Mouse (Mus musculus) forebrain, embryonic 10.5 days (tissue): Measurements from ENCODE around the gene Rps6ka5. TPM values are rescaled to one million over a fixed set of nuclear protein-coding genes. Genes with fewer than 3 reads are reported as not detected.

Experiments
- DNase-seq: peaks from one replicate; pipeline ENCODE4 v3.0.0-alpha.2; 2017; ENCODE audit warnings: low spot score; ENCODE audit errors: extremely low spot score
- H3K27ac ChIP-seq: fragments of 300-500 bp; sonication (generic); 2 replicates; pipeline ENCODE4 v1.5.1; 2016; ENCODE audit warnings: mild to moderate bottlenecking
- H3K27me3 ChIP-seq: fragments of 300-500 bp; sonication (generic); 2 replicates; pipeline ENCODE4 v1.6.1; 2016; ENCODE audit warnings: mild to moderate bottlenecking; ENCODE audit not compliant: poor library complexity, severe bottlenecking
- H3K36me3 ChIP-seq: fragments of 300-500 bp; sonication (generic); replicated peaks from 2 replicates; pipeline ENCODE4 v1.6.1; 2016; ENCODE audit warnings: mild to moderate bottlenecking, moderate library complexity
- H3K4me1 ChIP-seq: fragments of 300-500 bp; sonication (generic); 2 replicates; pipeline ENCODE4 v1.6.1; 2016
- H3K4me3 ChIP-seq: fragments of 300-500 bp; sonication (generic); 2 replicates; pipeline ENCODE4 v1.5.1; 2016; ENCODE audit warnings: mild to moderate bottlenecking, moderate library complexity
- H3K9me3 ChIP-seq: fragments of 300-500 bp; sonication (generic); 2 replicates; pipeline ENCODE4 v1.6.1; 2016; ENCODE audit warnings: mild to moderate bottlenecking, moderate library complexity
- WGBS: fragments of 180-500 bp; shearing (Covaris S2); methylation state at CpG from one replicate; pipeline ENCODE4 v1.1.7; 2016; 5-methylcytosine and 5-hydroxymethylcytosine counted together
- polyA plus RNA-seq: library from polyadenylated mRNA; unstranded; fragments of >200 nt; fragmentation: Nextera tagmentation; extraction: Ambion mirVana; gene quantifications from 2 replicates; pipeline ENCODE4 v1.2.1, GENCODE M21; 2016

Rps6ka5 gene
- polyA plus RNA-seq = 2.7 and 2.8 TPM in 2 replicates

GRCm38 (mm10) chr12:100726651-100727050 is at the start of gene Rps6ka5:
Rps6ka5 (minus strand) TSS chr12:100726983.
- H3K9me3 ChIP-seq = no peaks in the 10 kb centered on the region
- H3K27ac ChIP-seq = no peak within 1 kb of the TSS
- 92% methylated on average over 4 of the region's 4 CpGs for WGBS
- peaks cover 20% of the 10 kb centered on the region for H3K4me1 ChIP-seq
- no peak for DNase-seq
- H3K4me3 ChIP-seq = peak within 1 kb of the TSS; percentile 75
- H3K27me3 ChIP-seq = no peaks in the 10 kb centered on the region
- no peaks in the 10 kb centered on the region for H3K36me3 ChIP-seq

- 84% methylated on average over 8 of the region's 8 CpGs for WGBS
- no peak for DNase-seq
- H3K27ac ChIP-seq = no peak overlapping the region
- no peaks in the 10 kb centered on the region for H3K9me3 ChIP-seq
- H3K4me3 ChIP-seq = no peak overlapping the region
- H3K36me3 ChIP-seq = no peaks in the 10 kb centered on the region
- peaks cover 13% of the 10 kb centered on the region; the same call in 1 of the 2 replicates for H3K4me1 ChIP-seq
- H3K27me3 ChIP-seq = no peaks in the 10 kb centered on the region
Measured at GRCm38 (mm10) chr12:100775911-100776581, 49.3 kb upstream of the Rps6ka5 start.

GRCm38 (mm10) chr12:100775291-100775690 is 48.5 kb upstream of the Rps6ka5 start:
- H3K27me3 ChIP-seq = no peaks in the 10 kb centered on the region
- H3K36me3 ChIP-seq = no peaks in the 10 kb centered on the region
- H3K27ac ChIP-seq = no peak overlapping the region
- no peaks in the 10 kb centered on the region for H3K9me3 ChIP-seq
- DNase-seq = no peak
- no peak overlapping the region for H3K4me3 ChIP-seq
- H3K4me1 ChIP-seq = peaks cover 13% of the 10 kb centered on the region; the same call in 1 of the 2 replicates

- no peaks in the 10 kb centered on the region for H3K27me3 ChIP-seq
- peaks cover 13% of the 10 kb centered on the region; the same call in 1 of the 2 replicates for H3K4me1 ChIP-seq
- H3K27ac ChIP-seq = no peak overlapping the region
- H3K4me3 ChIP-seq = no peak overlapping the region
- H3K9me3 ChIP-seq = no peaks in the 10 kb centered on the region
- no peaks in the 10 kb centered on the region for H3K36me3 ChIP-seq
- WGBS = 84% methylated on average over 7 of the region's 7 CpGs
- no peak for DNase-seq
Measured at GRCm38 (mm10) chr12:100774756-100775155, 48.0 kb upstream of the Rps6ka5 start.

- no peaks in the 10 kb centered on the region for H3K36me3 ChIP-seq
- WGBS = 66% methylated on average over 7 of the region's 7 CpGs
- H3K9me3 ChIP-seq = no peaks in the 10 kb centered on the region
- no peak overlapping the region for H3K27ac ChIP-seq
- no peak for DNase-seq
- H3K4me3 ChIP-seq = no peak overlapping the region
- no peaks in the 10 kb centered on the region for H3K27me3 ChIP-seq
- H3K4me1 ChIP-seq = no peaks in the 10 kb centered on the region
Measured at GRCm38 (mm10) chr12:100772230-100772984, 45.6 kb upstream of the Rps6ka5 start.

- Histone ChIP-seq H3K4me3 (no peak overlapping the region), H3K27me3 (no peaks in the 10 kb centered on the region), H3K9me3 (no peaks in the 10 kb centered on the region), H3K27ac (no peak overlapping the region), H3K4me1 (no peaks in the 10 kb centered on the region), H3K36me3 (no peaks in the 10 kb centered on the region)
- 90% methylated on average over 3 of the region's 3 CpGs for WGBS
- DNase-seq = no peak
Measured at GRCm38 (mm10) chr12:100770765-100771164, 44.0 kb upstream of the Rps6ka5 start.

DNA sequence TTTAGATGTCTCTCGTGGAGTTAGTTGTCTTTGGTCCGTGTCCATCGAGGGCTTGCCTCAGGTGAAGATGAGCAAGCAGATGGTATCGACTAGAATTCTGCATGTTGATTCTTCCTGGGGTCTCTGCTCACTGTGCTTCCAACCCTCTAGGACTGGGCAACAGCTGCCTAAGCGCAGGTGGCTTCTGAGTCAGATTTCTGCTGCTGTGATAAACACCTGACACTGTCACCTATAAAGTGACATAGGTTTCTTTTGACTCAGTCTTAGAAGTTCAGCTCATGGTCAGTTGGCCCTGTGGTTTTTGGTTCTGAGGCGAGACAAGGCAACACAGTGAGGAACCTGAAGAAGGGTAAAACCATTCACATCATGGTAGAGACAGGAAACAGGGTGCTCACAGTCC is 43.1 kb upstream of the Rps6ka5 start:
- Histone ChIP-seq H3K4me3 (no peak overlapping the region), H3K27ac (no peak overlapping the region), H3K9me3 (no peaks in the 10 kb centered on the region), H3K4me1 (no peaks in the 10 kb centered on the region), H3K36me3 (no peaks in the 10 kb centered on the region), H3K27me3 (no peaks in the 10 kb centered on the region)
- DNase-seq = no peak
- WGBS = 92% methylated on average over 6 of the region's 6 CpGs

GRCm38 (mm10) chr12:100764329-100765018 is 37.7 kb upstream of the Rps6ka5 start:
- 80% methylated on average over 13 of the region's 13 CpGs for WGBS
- no peak for DNase-seq
- no peak overlapping the region for H3K27ac ChIP-seq
- H3K4me3 ChIP-seq = no peak overlapping the region
- H3K4me1 ChIP-seq = peaks cover 5% of the 10 kb centered on the region; the same call in 1 of the 2 replicates
- no peaks in the 10 kb centered on the region for H3K27me3 ChIP-seq
- no peaks in the 10 kb centered on the region for H3K36me3 ChIP-seq
- H3K9me3 ChIP-seq = no peaks in the 10 kb centered on the region

DNA sequence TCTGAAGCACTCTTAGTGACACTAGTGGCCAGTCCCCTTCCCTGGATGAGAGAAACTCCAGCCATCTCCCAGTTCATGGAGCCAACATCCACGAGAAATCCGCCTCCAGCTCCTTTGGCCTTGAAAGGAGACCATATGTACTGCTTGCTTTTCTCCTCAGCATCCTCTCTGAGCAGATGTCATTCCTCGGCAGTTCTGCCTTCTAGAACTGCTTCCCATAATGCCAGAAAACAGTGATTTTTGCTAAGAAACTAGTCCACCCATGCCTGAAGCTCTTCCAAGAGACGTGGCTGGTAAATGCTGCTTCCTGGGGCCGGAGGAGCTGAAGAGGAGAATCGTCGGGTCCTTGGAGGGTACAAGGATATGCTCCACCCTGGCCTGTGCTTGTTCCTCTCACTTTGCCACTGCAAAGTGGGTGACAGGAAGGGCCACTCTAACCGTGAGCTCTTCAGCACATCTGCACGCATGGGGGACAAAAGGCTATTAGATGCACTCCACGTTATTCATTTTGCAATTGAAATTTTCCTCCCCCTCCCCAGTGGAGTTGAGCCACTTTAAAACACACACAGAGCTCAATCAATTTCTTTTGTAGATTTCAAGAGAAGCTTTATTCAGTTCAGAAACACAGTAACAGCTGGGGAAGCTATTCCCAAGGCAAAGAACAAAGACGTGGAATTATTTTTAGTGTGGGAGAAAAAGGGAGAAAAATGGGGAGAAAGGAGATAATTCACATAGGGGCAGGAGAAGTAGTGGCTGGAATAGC is 36.1 kb upstream of the Rps6ka5 start:
- no peaks in the 10 kb centered on the region for H3K36me3 ChIP-seq
- H3K27ac ChIP-seq = no peak overlapping the region
- no peak overlapping the region for H3K4me3 ChIP-seq
- WGBS = 74% methylated on average over 11 of the region's 11 CpGs
- no peak for DNase-seq
- H3K27me3 ChIP-seq = no peaks in the 10 kb centered on the region
- H3K4me1 ChIP-seq = peaks cover 5% of the 10 kb centered on the region; the same call in 1 of the 2 replicates
- H3K9me3 ChIP-seq = no peaks in the 10 kb centered on the region

GRCm38 (mm10) chr12:100757427-100757826 is 30.6 kb upstream of the Rps6ka5 start:
- WGBS = 38% methylated on average over 4 of the region's 4 CpGs
- DNase-seq = no peak
- H3K9me3 ChIP-seq = no peaks in the 10 kb centered on the region
- H3K4me1 ChIP-seq = no peaks in the 10 kb centered on the region
- H3K4me3 ChIP-seq = no peak overlapping the region
- H3K27ac ChIP-seq = no peak overlapping the region
- no peaks in the 10 kb centered on the region for H3K36me3 ChIP-seq
- no peaks in the 10 kb centered on the region for H3K27me3 ChIP-seq

GRCm38 (mm10) chr12:100753716-100754115 is 26.9 kb upstream of the Rps6ka5 start:
- H3K27ac ChIP-seq = no peak overlapping the region
- no peak overlapping the region for H3K4me3 ChIP-seq
- DNase-seq = no peak
- H3K36me3 ChIP-seq = no peaks in the 10 kb centered on the region
- 72% methylated on average over 1 of the region's 1 CpGs for WGBS
- no peaks in the 10 kb centered on the region for H3K27me3 ChIP-seq
- no peaks in the 10 kb centered on the region for H3K9me3 ChIP-seq
- H3K4me1 ChIP-seq = no peaks in the 10 kb centered on the region

DNA sequence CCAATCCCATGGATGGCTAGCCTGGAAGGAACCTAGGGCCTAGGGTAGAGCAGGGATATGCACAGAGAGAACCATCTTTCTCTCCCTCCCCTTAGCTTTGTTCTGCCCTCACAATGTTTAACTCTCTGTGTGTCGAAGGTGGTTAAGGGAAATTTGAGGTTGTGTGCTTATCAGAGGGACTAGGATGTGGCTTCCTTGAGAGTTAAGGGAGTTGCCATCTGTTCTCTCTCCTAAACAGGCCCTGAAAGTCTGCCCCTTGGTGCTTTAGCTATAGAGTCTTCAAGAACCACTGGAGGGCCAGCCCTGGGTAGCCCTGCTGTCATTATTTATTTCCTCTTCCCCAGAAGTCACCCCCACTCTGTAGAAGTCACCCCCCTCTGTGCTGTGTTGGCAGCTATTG is 26.2 kb upstream of the Rps6ka5 start:
- H3K36me3 ChIP-seq = no peaks in the 10 kb centered on the region
- no peaks in the 10 kb centered on the region for H3K4me1 ChIP-seq
- no peak overlapping the region for H3K4me3 ChIP-seq
- no peaks in the 10 kb centered on the region for H3K9me3 ChIP-seq
- H3K27me3 ChIP-seq = no peaks in the 10 kb centered on the region
- DNase-seq = no peak
- no peak overlapping the region for H3K27ac ChIP-seq
- 70% methylated on average over 1 of the region's 1 CpGs for WGBS
